Mouse (Mus musculus) embryonic facial prominence, embryonic 12.5 days (tissue): Measurements from ENCODE around the gene Traf5. TPM values are rescaled to one million over a fixed set of nuclear protein-coding genes. Genes with fewer than 3 reads are reported as not detected.
A peak's percentile ranks its signal among the peaks of the same experiment; 100 is the strongest.

Experiments used
- ATAC-seq: fragments of 200-750 bp; cut with Nextera tagmentation; 2 replicates; pipeline ENCODE4 v1.8.0; 2017; ENCODE audit not compliant: insufficient number of reproducible peaks, insufficient read depth, low FRiP score, low TSS enrichment
- H3K27ac ChIP-seq: fragments of 300-500 bp; sonication (generic); 2 replicates; pipeline ENCODE4 v1.5.1; 2016; ENCODE audit warnings: mild to moderate bottlenecking
- H3K27me3 ChIP-seq: fragments of 300-500 bp; sonication (generic); 2 replicates; pipeline ENCODE4 v1.6.1; 2016; ENCODE audit warnings: mild to moderate bottlenecking, moderate library complexity
- H3K36me3 ChIP-seq: fragments of 300-500 bp; sonication (generic); 2 replicates; pipeline ENCODE4 v1.6.1; 2016; ENCODE audit warnings: mild to moderate bottlenecking
- H3K4me1 ChIP-seq: fragments of 300-500 bp; sonication (generic); 2 replicates; pipeline ENCODE4 v1.6.1; 2016
- H3K4me2 ChIP-seq: fragments of 300-500 bp; sonication (generic); replicated peaks from 2 replicates; pipeline ENCODE4 v1.6.1; 2016; ENCODE audit warnings: mild to moderate bottlenecking, moderate library complexity
- H3K4me3 ChIP-seq: fragments of 300-500 bp; sonication (generic); 2 replicates; pipeline ENCODE4 v1.5.1; 2016; ENCODE audit warnings: mild to moderate bottlenecking
- H3K9ac ChIP-seq: fragments of 300-500 bp; sonication (generic); 2 replicates; pipeline ENCODE4 v1.6.1; 2016; ENCODE audit warnings: mild to moderate bottlenecking, moderate library complexity
- H3K9me3 ChIP-seq: fragments of 300-500 bp; sonication (generic); 2 replicates; pipeline ENCODE4 v1.6.1; 2016; ENCODE audit warnings: mild to moderate bottlenecking, moderate library complexity
- WGBS: fragments of 180-500 bp; shearing (Covaris S2); methylation state at CpG from one replicate; pipeline ENCODE4 v1.1.7; 2016; 5-methylcytosine and 5-hydroxymethylcytosine counted together
- polyA plus RNA-seq: library from polyadenylated mRNA; unstranded; fragments of >200 nt; fragmentation: Nextera tagmentation; extraction: Ambion mirVana; gene quantifications from 2 replicates; pipeline ENCODE4 v1.2.1, GENCODE M21; 2016

Gene Traf5
- polyA plus RNA-seq, 1 experiment from 2014 or later: 14.4 TPM

DNA sequence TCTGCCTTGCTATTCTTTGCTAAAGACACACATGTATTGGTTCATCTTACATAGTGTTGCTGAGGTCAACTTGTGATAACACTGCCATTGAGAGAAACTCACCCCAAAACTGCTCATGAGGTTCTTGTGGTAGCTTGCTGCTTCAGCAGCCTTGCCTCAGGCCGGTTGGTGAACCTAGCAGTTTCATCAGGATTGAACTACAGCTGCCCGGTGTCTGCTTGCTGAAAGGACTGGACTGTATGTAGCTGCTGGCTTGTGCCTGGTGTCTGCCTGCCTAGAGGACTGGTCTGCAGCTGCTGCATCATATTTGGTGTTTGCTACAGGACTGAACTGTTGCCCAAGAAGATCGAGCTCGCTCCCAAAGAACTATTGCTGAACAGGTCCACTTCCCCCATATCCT is 16.3 kb downstream of the Traf5 start:
- Histone ChIP-seq H3K4me3 (no peak overlapping the region), H3K27ac (no peak overlapping the region), H3K9ac (no peak overlapping the region), H3K36me3 (no peaks in the 10 kb centered on the region), H3K4me2 (no peak overlapping the region), H3K9me3 (no peaks in the 10 kb centered on the region), H3K4me1 (peaks cover 7% of the 10 kb centered on the region; the same call in 1 of the 2 replicates), H3K27me3 (no peaks in the 10 kb centered on the region)
- no peak for ATAC-seq
- 64% methylated on average over 4 of the region's 4 CpGs for WGBS

DNA sequence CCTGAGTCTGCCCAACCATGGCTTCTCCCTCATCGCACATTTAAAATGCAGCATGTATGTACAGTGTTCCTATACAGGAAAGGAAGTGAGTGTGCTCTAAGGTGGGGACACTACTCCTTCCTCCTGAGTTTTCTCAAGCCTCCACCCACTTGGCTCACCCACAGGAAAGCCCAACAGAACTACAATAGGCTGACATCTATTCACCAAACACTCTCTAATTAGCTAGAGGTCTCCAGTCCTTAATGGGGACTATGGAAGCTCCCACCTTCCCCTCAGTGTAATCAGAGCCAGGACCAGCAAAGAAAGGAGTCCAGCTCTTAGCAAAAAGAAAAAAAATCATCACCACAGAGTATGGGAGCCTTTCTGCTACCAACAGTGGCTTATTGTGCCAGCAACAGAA is 17.5 kb downstream of the Traf5 start:
- 80% methylated on average over 1 of the region's 1 CpGs for WGBS
- Histone ChIP-seq H3K4me3 (no peak overlapping the region), H3K9ac (no peak overlapping the region), H3K27ac (no peak overlapping the region), H3K9me3 (no peaks in the 10 kb centered on the region), H3K4me1 (peaks cover 19% of the 10 kb centered on the region), H3K36me3 (no peaks in the 10 kb centered on the region), H3K4me2 (no peak overlapping the region), H3K27me3 (no peaks in the 10 kb centered on the region)
- ATAC-seq: no peak

DNA sequence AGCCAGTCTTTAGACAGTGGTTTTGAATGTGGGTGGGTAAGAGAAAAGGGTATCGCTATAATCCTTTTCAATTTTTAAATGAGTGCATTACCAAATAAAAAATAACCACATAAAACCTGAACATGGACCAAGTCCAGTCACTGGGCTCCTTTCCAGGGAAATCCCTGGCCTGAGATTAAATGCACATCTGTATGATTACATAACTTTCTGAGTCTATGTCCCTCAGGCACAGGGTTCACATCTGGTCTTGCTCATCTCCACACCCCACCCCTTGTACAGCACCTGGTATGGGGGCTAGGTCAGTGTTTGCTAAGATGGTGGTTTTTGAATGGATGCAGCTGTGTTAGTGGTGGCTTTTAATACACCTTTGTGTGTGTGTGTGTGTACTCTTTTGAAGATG is 19.9 kb downstream of the Traf5 start:
- ATAC-seq: no peak
- no peak overlapping the region for H3K27ac ChIP-seq
- no peaks in the 10 kb centered on the region for H3K36me3 ChIP-seq
- H3K4me2 ChIP-seq: no peak overlapping the region
- no peaks in the 10 kb centered on the region for H3K27me3 ChIP-seq
- H3K9ac ChIP-seq: no peak overlapping the region
- WGBS: 86% methylated on average over 1 of the region's 1 CpGs
- H3K4me1 ChIP-seq: peaks cover 20% of the 10 kb centered on the region
- H3K9me3 ChIP-seq: no peaks in the 10 kb centered on the region
- no peak overlapping the region for H3K4me3 ChIP-seq

DNA sequence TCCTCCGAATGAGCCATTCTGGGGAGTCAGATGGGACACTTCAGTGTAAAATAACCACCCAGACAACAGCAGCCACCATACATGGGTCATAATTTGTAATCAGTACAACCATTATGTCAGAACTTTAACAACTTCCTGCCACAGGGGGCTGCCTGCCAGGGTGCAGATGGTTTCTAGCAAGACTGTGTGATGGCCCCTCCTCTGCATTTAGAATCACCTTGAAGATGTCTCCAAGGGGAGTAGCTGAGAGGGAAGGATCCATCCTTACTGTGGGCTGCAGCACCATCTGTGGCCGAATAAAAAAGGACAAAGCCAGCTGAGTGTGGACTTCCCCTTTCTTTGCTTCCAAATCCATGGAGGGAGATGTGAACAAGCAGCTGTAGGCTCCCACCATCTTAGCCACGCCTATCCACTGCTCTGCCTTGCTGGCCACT is 21.7 kb downstream of the Traf5 start:
- peak overlapping the region; percentile 32 for H3K4me2 ChIP-seq
- ATAC-seq: no peak
- H3K27ac ChIP-seq: 0 out of 2 replicates have a peak overlapping the region, but pooled peaks have one; percentile 18

DNA sequence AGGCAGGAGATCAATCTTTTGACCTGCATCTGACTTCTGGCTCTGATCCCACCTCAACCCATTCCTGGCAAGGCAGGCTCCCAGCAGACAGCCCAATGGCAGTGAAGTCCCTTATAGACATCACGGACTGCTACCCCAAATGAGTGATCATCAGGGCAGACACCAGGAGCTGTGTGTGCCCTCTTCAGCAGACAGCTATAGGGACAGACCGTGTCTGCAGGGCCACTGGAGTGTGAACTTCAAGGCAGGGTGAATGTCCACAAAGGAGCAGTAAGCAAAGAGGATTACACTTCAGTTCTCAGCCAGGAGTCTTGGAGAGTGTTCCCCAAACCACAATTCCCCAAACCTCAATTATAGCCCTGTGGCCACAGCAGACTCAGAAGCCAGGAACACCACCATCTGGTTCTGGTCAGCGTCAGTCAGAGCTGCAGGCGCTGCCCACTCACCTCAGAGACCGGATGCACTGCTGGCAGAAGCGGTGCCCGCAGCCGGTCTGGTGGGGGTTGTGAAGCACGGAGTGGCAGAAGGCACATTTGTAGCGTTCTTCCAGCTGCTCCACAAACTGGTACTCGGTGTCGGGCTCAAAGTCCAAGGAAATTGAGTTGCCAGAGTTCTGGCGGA is 22.3 kb downstream of the Traf5 start:
- peaks cover 20% of the 10 kb centered on the region for H3K4me1 ChIP-seq
- H3K36me3 ChIP-seq: 0 out of 2 replicates have a peak, but pooled peaks cover 15% of the 10 kb centered on the region
- H3K27ac ChIP-seq: peak overlapping the region; percentile 41; the same call in 1 of the 2 replicates
- H3K27me3 ChIP-seq: no peaks in the 10 kb centered on the region
- ATAC-seq: no peak
- no peak overlapping the region for H3K4me3 ChIP-seq
- peak overlapping the region; percentile 32 for H3K4me2 ChIP-seq
- H3K9ac ChIP-seq: no peak overlapping the region
- 37% methylated on average over 13 of the region's 13 CpGs for WGBS
- 0 out of 2 replicates have a peak, but pooled peaks cover 2% of the 10 kb centered on the region for H3K9me3 ChIP-seq

More for the DNA sequence above, 21.7 kb downstream of the Traf5 start:
- Histone ChIP-seq H3K9ac (no peak overlapping the region), H3K27me3 (no peaks in the 10 kb centered on the region), H3K36me3 (0 out of 2 replicates have a peak, but pooled peaks cover 9% of the 10 kb centered on the region), H3K9me3 (no peaks in the 10 kb centered on the region), H3K4me1 (peaks cover 20% of the 10 kb centered on the region), H3K4me3 (no peak overlapping the region)
- 48% methylated on average over 3 of the region's 3 CpGs for WGBS

DNA sequence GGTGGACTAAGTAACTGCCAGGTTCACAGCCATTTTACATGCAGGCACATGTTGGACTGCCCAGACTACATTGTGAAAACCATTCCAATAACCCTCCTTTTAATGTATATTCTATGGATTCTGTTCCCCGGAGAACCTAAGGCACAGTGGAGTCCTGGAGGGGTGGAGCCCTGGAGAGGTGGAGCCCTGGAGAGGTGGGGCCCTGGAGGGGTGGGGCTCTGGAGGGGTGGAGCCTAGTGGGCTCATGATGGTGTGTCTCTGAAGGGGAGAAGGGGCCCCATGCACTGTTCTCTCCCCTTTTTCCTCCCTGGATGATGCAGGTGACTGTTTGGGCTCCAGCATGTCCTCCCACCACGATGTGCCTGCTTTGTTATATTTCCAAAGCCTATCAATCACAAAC is 24.2 kb downstream of the Traf5 start:
- Histone ChIP-seq H3K4me3 (no peak overlapping the region), H3K27me3 (no peaks in the 10 kb centered on the region), H3K4me1 (peaks cover 17% of the 10 kb centered on the region), H3K36me3 (0 out of 2 replicates have a peak, but pooled peaks cover 23% of the 10 kb centered on the region), H3K9me3 (0 out of 2 replicates have a peak, but pooled peaks cover 2% of the 10 kb centered on the region), H3K9ac (no peak overlapping the region), H3K27ac (no peak overlapping the region), H3K4me2 (no peak overlapping the region)
- WGBS: 71% methylated on average over 2 of the region's 2 CpGs
- ATAC-seq: no peak

DNA sequence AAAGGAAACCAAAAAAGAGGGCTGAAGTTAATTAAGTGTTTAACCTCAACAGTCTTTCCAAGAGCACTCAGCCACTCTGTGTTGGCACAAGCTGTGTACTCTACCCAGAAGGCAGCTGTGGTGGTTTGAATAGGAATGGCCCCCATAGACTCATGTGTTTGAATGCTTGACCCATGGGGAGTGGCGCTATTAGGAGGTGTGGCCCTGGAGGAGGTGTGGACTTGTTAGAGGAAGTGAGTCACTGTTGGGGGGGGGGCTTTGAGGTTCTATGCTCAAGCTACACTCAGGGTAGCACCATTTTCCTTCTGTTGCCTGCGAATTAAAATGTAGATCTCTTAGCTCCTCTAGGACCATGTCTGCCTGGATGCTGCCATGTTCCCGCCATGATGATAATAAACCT is 25.4 kb downstream of the Traf5 start:
- 0 out of 2 replicates have a peak, but pooled peaks cover 2% of the 10 kb centered on the region for H3K9me3 ChIP-seq
- no peak overlapping the region for H3K4me2 ChIP-seq
- no peak overlapping the region for H3K9ac ChIP-seq
- H3K4me3 ChIP-seq: no peak overlapping the region
- WGBS: 90% methylated on average over 3 of the region's 3 CpGs
- 0 out of 2 replicates have a peak, but pooled peaks cover 23% of the 10 kb centered on the region for H3K36me3 ChIP-seq
- H3K27me3 ChIP-seq: no peaks in the 10 kb centered on the region
- no peak overlapping the region for H3K27ac ChIP-seq
- ATAC-seq: no peak
- H3K4me1 ChIP-seq: peaks cover 13% of the 10 kb centered on the region

DNA sequence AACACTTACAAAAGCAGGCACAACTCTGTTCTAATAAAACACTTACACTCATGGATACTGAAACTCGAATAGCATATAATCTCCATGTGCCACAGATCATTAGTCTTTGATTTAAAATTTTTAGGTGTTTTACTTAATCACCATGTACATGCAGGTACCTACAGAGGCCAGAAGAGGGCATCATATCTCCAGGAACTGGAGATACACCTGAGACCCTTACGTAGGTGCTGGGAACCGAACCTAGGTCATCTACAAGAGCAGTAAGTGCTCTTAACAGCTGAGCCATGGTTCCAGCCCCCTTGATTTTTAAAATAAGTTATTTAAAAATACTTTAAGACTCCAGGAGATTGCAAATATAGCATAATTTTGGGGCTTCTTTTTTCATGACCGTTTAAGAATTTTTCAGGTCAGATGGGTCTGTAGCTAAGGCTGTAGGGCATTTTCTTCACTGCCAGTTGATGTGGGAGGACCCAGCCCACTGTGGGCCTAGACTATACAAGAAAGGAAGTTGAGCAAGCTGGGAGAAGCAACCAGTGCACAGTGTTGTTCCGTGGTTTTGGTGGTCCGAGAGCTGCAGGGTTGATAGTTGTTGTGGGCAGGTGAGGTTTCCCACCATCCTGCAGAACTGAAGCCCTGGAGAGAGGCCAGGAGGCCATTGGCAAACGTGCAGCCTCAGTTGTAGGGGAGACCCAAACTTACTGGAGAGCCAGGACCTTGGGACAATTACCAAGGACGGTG is 29.0 kb downstream of the Traf5 start:
- no peaks in the 10 kb centered on the region for H3K4me1 ChIP-seq
- WGBS: 89% methylated on average over 8 of the region's 8 CpGs
- H3K9me3 ChIP-seq: 0 out of 2 replicates have a peak, but pooled peaks cover 2% of the 10 kb centered on the region
- H3K4me2 ChIP-seq: no peak overlapping the region
- H3K27me3 ChIP-seq: no peaks in the 10 kb centered on the region
- no peak for ATAC-seq
- H3K27ac ChIP-seq: no peak overlapping the region
- no peak overlapping the region for H3K4me3 ChIP-seq
- 0 out of 2 replicates have a peak, but pooled peaks cover 23% of the 10 kb centered on the region for H3K36me3 ChIP-seq
- H3K9ac ChIP-seq: no peak overlapping the region

DNA sequence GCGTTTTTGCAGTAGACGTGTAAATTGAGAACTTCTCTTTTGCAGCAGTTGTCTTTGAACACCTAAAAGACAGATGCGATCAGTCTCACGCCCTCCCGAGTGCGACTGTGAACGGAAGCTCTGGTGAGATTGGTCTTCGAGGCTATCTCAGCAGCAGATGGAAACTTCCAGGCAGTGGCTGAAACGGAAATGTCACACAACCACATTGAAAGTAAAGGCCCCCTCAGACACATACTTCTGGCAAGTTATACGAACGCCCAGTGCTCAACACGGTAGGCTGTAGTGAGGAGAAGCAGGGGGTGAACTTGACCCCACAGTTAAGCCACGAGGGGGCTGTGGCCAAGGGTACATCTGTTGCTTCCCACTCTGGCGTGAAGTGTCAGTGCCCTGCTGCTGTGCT is 29.7 kb downstream of the Traf5 start:
- no peak overlapping the region for H3K27ac ChIP-seq
- no peak overlapping the region for H3K9ac ChIP-seq
- 0 out of 2 replicates have a peak, but pooled peaks cover 23% of the 10 kb centered on the region for H3K36me3 ChIP-seq
- H3K4me2 ChIP-seq: no peak overlapping the region
- 86% methylated on average over 14 of the region's 14 CpGs for WGBS
- ATAC-seq: no peak
- H3K4me1 ChIP-seq: no peaks in the 10 kb centered on the region
- H3K27me3 ChIP-seq: no peaks in the 10 kb centered on the region
- H3K9me3 ChIP-seq: 0 out of 2 replicates have a peak, but pooled peaks cover 2% of the 10 kb centered on the region
- no peak overlapping the region for H3K4me3 ChIP-seq

DNA sequence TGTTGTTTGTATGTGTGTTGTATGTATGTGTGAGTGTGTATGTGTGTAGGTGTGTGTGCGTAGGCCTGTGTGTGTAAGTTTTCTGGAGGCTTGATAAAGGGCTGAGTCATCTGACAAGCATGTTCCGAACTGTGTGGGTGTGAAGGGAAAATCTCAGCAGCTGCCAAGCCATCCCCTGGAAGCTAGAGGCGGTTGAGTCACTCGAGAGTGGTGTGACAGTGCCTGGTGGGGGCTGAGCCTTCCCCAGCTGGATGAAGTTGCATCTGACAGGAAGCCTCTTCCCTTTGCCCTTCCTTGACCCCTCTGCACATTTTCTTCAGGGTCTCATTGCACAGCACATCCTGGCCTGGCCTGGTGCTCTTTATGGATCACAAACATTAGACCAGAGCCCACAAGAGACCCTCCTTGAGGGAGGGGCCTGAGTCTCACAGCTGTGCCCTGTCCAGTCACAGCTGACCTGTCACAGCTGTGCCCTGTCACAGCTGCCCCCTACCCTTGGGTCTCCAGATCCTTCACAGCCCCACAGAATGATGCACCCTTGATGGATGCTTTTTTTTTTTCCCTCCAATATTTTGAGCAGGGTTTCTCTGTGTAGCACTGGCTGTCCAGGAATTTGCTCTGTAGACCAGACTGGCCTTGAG is 30.6 kb downstream of the Traf5 start:
- Histone ChIP-seq H3K4me3 (no peak overlapping the region), H3K9me3 (0 out of 2 replicates have a peak, but pooled peaks cover 2% of the 10 kb centered on the region), H3K27ac (no peak overlapping the region), H3K27me3 (no peaks in the 10 kb centered on the region), H3K36me3 (peaks cover 25% of the 10 kb centered on the region; the same call in 1 of the 2 replicates), H3K4me1 (no peaks in the 10 kb centered on the region), H3K4me2 (no peak overlapping the region), H3K9ac (no peak overlapping the region)
- ATAC-seq: no peak
- WGBS: 58% methylated on average over 4 of the region's 4 CpGs

DNA sequence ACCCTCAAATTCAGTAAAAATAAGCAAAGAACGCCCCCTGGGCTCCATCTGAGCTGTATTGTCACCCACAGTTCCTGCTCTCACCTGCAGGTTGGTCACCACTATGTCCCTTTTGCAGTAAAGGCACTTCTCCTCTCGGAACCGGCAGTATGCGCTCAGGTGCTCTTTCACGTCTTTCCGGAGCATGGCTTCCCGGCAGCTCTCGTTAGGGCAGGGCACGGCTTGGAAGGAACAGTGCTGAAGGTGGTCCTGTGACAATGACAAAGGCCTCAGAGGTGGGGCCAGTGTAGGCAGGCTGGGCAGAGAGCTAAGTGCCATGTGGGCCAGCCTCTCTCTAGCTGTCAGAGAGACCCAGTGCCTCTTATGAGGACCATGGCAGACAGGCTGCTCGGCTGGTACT is 33.4 kb downstream of the Traf5 start:
- ATAC-seq: no peak
- Histone ChIP-seq H3K9me3 (no peaks in the 10 kb centered on the region), H3K4me1 (no peaks in the 10 kb centered on the region; the same call in 1 of the 2 replicates), H3K4me2 (no peak overlapping the region), H3K27me3 (no peaks in the 10 kb centered on the region), H3K4me3 (no peak overlapping the region), H3K27ac (no peak overlapping the region), H3K9ac (no peak overlapping the region), H3K36me3 (peaks cover 18% of the 10 kb centered on the region; the same call in 1 of the 2 replicates)
- 82% methylated on average over 10 of the region's 10 CpGs for WGBS
